Mouse (Mus musculus): ENCODE results near the gene Mrps27. TPM values are rescaled to one million over a fixed set of nuclear protein-coding genes. Genes with fewer than 3 reads are reported as not detected.

The Mrps27 gene
- total and polyA plus RNA-seq, 3 experiments = 32.6 to 64.8 (median 46.8) TPM

GRCm38 (mm10) chr13:99433068-99434008 lies 88.8 kb downstream of the Mrps27 start (continued):
- TF ChIP-seq TCF12 (IDR thresholded peaks at IDR 0.05; ENCODE audit: low read depth, low read length) = peak; percentile 38

- DNase-seq (ENCODE audit: extremely low read depth) = peak; percentile 9
- TF ChIP-seq SMC3 (IDR thresholded peaks at IDR 0.05; ENCODE audit: low read depth, low read length) (no peak), IRF4 (IDR thresholded peaks at IDR 0.05; ENCODE audit: low read depth, low read length) (peak; percentile 17; the same call in 1 of the 2 replicates)
- Histone ChIP-seq H3K4me1 (ENCODE audit: control insufficient read depth in 1 of 2, insufficient read depth in 2 of 2) (peaks cover 4 to 13% of the 10 kb centered on the region in 2 experiments; a peak in 2 of 4 replicates), H3K27me3 (replicated peaks) (peaks cover 2% of the 10 kb centered on the region), H3K4me3 (replicated peaks in 1 of 3; ENCODE audit: low read depth in 2 of 3, low read length in 2 of 3, poor library complexity in 1 of 3) (no peak overlapping the region), H3K27ac (ENCODE audit: insufficient read depth, low read depth) (no peak overlapping the region), H3K4me2 (ENCODE audit: insufficient read depth, low read depth, poor library complexity, severe bottlenecking) (peak overlapping the region; percentile 92), H3K36me3 (replicated peaks in 1 of 2; ENCODE audit: control insufficient read depth in 1 of 2, insufficient read depth in 1 of 2, low read length in 1 of 2) (no peaks in the 10 kb centered on the region), H3K79me2 (replicated peaks; ENCODE audit: control insufficient read depth, extremely low read depth, insufficient read depth, poor library complexity, severe bottlenecking) (no peaks in the 10 kb centered on the region), H3K9me3 (replicated peaks; ENCODE audit: low read length) (no peaks in the 10 kb centered on the region), H3K9ac (ENCODE audit: insufficient read depth, low read depth) (0 out of 2 replicates have a peak overlapping the region, but pooled peaks have one; percentile 12)
- in situ Hi-C loops (cut with MboI; ENCODE audit: low pct_ligation_motif_present, low pct_unique_long_range_greater_than_20kb, low sequenced_read_pairs) (no loop called here), dilution Hi-C loops (cut with MboI; ENCODE audit: extremely low pct_ligation_motif_present, extremely low pct_unique_long_range_greater_than_20kb, low sequenced_read_pairs) (no loop called here)
These were observed 89.9 kb downstream of the Mrps27 start for GRCm38 (mm10) chr13:99434494-99434893.

GRCm38 (mm10) chr13:99437051-99437450 lies 92.5 kb downstream of the Mrps27 start:
- DNase-seq (ENCODE audit: extremely low read depth) = no peak
- Histone ChIP-seq H3K9me3 (replicated peaks; ENCODE audit: low read length) (no peaks in the 10 kb centered on the region), H3K27ac (ENCODE audit: insufficient read depth, low read depth) (no peak overlapping the region), H3K4me3 (replicated peaks in 1 of 3; ENCODE audit: low read depth in 2 of 3, low read length in 2 of 3, poor library complexity in 1 of 3) (no peak overlapping the region), H3K27me3 (replicated peaks) (peaks cover 2% of the 10 kb centered on the region), H3K79me2 (replicated peaks; ENCODE audit: control insufficient read depth, extremely low read depth, insufficient read depth, poor library complexity, severe bottlenecking) (no peaks in the 10 kb centered on the region), H3K4me1 (ENCODE audit: control insufficient read depth in 1 of 2, insufficient read depth in 2 of 2) (peaks cover 4 to 23% of the 10 kb centered on the region in 2 experiments; a peak in 2 of 4 replicates), H3K4me2 (ENCODE audit: insufficient read depth, low read depth, poor library complexity, severe bottlenecking) (no peak overlapping the region), H3K9ac (ENCODE audit: insufficient read depth, low read depth) (no peak overlapping the region), H3K36me3 (replicated peaks in 1 of 2; ENCODE audit: control insufficient read depth in 1 of 2, insufficient read depth in 1 of 2, low read length in 1 of 2) (no peaks in the 10 kb centered on the region)
- TF ChIP-seq MEF2A (IDR thresholded peaks at IDR 0.05; ENCODE audit: borderline replicate concordance, low read depth, low read length) = no peak
- TF ChIP-seq IRF4 (IDR thresholded peaks at IDR 0.05; ENCODE audit: low read depth, low read length) = no peak
- TF ChIP-seq UBTF (IDR thresholded peaks at IDR 0.05; ENCODE audit: low read depth, low read length) = no peak
- no peak for TF ChIP-seq SIN3A (IDR thresholded peaks at IDR 0.05; ENCODE audit: low read length)
- TF ChIP-seq ZKSCAN1 (IDR thresholded peaks at IDR 0.05; ENCODE audit: borderline replicate concordance, low read depth, low read length) = no peak
- TF ChIP-seq NELFE (IDR thresholded peaks at IDR 0.05; ENCODE audit: low read depth, low read length) = no peak
- no peak for TF ChIP-seq PAX5 (IDR thresholded peaks at IDR 0.05; ENCODE audit: low read length)
- no peak for TF ChIP-seq CHD1 (IDR thresholded peaks at IDR 0.05; ENCODE audit: low read depth, low read length)
- TF ChIP-seq HCFC1 (IDR thresholded peaks at IDR 0.05; ENCODE audit: low read depth, low read length) = no peak
- TF ChIP-seq TBP (conservative IDR thresholded peaks at IDR 0.05; ENCODE audit: low read depth, low read length) = no peak
- no peak for TF ChIP-seq ETS1 (conservative IDR thresholded peaks at IDR 0.05; ENCODE audit: low read depth, low read length)
- no peak for TF ChIP-seq USF1 (IDR thresholded peaks at IDR 0.05; ENCODE audit: low read depth, low read length)
- TF ChIP-seq KAT2A (IDR thresholded peaks at IDR 0.05; ENCODE audit: insufficient replicate concordance, low read length) = no peak
- TF ChIP-seq POLR2AphosphoS2 (IDR thresholded peaks at IDR 0.05; ENCODE audit: low read depth, low read length) = no peak
- no peak for TF ChIP-seq MXI1 (IDR thresholded peaks at IDR 0.05; ENCODE audit: low read depth, low read length)
- TF ChIP-seq E2F4 (IDR thresholded peaks at IDR 0.05; ENCODE audit: insufficient replicate concordance, low read depth, low read length) = no peak
- TF ChIP-seq BHLHE40 (IDR thresholded peaks at IDR 0.05; ENCODE audit: low read depth, low read length) = no peak
- TF ChIP-seq NRF1 (IDR thresholded peaks at IDR 0.05; ENCODE audit: low read depth, low read length) = no peak
- TF ChIP-seq MAZ (IDR thresholded peaks at IDR 0.05; ENCODE audit: low read depth, low read length) = no peak
- dilution Hi-C loops (cut with MboI; ENCODE audit: extremely low pct_ligation_motif_present, extremely low pct_unique_long_range_greater_than_20kb, low sequenced_read_pairs) = no loop called here
- in situ Hi-C loops (cut with MboI; ENCODE audit: low pct_ligation_motif_present, low pct_unique_long_range_greater_than_20kb, low sequenced_read_pairs) = no loop called here
